Mouse (Mus musculus): ENCODE measurements at regions not wholly inside any gene's neighbourhood (a gene's known extent, or its start where the extent isn't known, plus 50 kb on each side); places are given as distances from the start of the nearest gene placed in this dataset.
A peak's percentile ranks its signal among the peaks of the same experiment; 100 is the strongest.

GRCm38 (mm10) chr1:167905424-167905823 lies 216.4 kb downstream of the Lmx1a start:
- no peak for DNase-seq (ENCODE audit: low read depth, low spot score)

- DNase-seq (ENCODE audit: low read depth, low spot score), result no peak
Observed at GRCm38 (mm10) chr1:167912074-167912473, 223.0 kb downstream of the Lmx1a start.

- DNase-seq (ENCODE audit: low read depth, low spot score), result peak; percentile 97
Observed at GRCm38 (mm10) chr1:167914982-167915561, 226.0 kb downstream of the Lmx1a start.

GRCm38 (mm10) chr1:167915578-167916275 lies 226.7 kb downstream of the Lmx1a start:
- DNase-seq (ENCODE audit: low read depth, low spot score), result peak; percentile 93

- no peak for DNase-seq (ENCODE audit: low read depth, low spot score)
Observed at GRCm38 (mm10) chr1:167922917-167923316, 233.9 kb downstream of the Lmx1a start.

GRCm38 (mm10) chr1:167928060-167928467 lies 239.0 kb downstream of the Lmx1a start:
- no peak for DNase-seq (ENCODE audit: low read depth, low spot score)

- peak; percentile 82 for DNase-seq (ENCODE audit: low read depth, low spot score)
Observed at GRCm38 (mm10) chr1:167929729-167930341, 240.8 kb downstream of the Lmx1a start.

- peak; percentile 65 for DNase-seq (ENCODE audit: low read depth, low spot score)
Observed at GRCm38 (mm10) chr1:167932088-167932487, 243.1 kb downstream of the Lmx1a start.

- DNase-seq (ENCODE audit: low read depth, low spot score), result no peak
Observed at GRCm38 (mm10) chr1:167936726-167937125, 247.7 kb downstream of the Lmx1a start.

- DNase-seq (ENCODE audit: low read depth, low spot score), result peak; percentile 83
Observed at GRCm38 (mm10) chr1:167938176-167938575, 249.1 kb downstream of the Lmx1a start.

GRCm38 (mm10) chr1:167942037-167942470 lies 253.0 kb downstream of the Lmx1a start:
- peak; percentile 62 for DNase-seq (ENCODE audit: low read depth, low spot score)

- no peak for DNase-seq (ENCODE audit: low read depth, low spot score)
Observed at GRCm38 (mm10) chr1:167943121-167943520, 254.1 kb downstream of the Lmx1a start.

GRCm38 (mm10) chr1:167945615-167946252 lies 256.7 kb downstream of the Lmx1a start:
- no peak for DNase-seq (ENCODE audit: low read depth, low spot score)

GRCm38 (mm10) chr1:167947866-167948265 lies 258.8 kb downstream of the Lmx1a start:
- no peak for DNase-seq (ENCODE audit: low read depth, low spot score)

- no peak for DNase-seq (ENCODE audit: low read depth, low spot score)
Observed at GRCm38 (mm10) chr1:167951717-167952116, 262.7 kb downstream of the Lmx1a start.

GRCm38 (mm10) chr1:167958531-167958930 lies 269.5 kb downstream of the Lmx1a start:
- no peak for DNase-seq (ENCODE audit: low read depth, low spot score)

- DNase-seq (ENCODE audit: low read depth, low spot score), result no peak
Observed at GRCm38 (mm10) chr1:167969545-167969944, 280.5 kb downstream of the Lmx1a start.

GRCm38 (mm10) chr1:167969985-167970384 lies 280.9 kb downstream of the Lmx1a start:
- no peak for DNase-seq (ENCODE audit: low read depth, low spot score)

- no peak for DNase-seq (ENCODE audit: low read depth, low spot score)
Observed at GRCm38 (mm10) chr1:167976708-167977107, 287.7 kb downstream of the Lmx1a start.

GRCm38 (mm10) chr1:167979187-167979586 lies 290.1 kb downstream of the Lmx1a start:
- no peak for DNase-seq (ENCODE audit: low read depth, low spot score)

- DNase-seq (ENCODE audit: low read depth, low spot score), result no peak
Observed at GRCm38 (mm10) chr1:167979588-167979987, 290.6 kb downstream of the Lmx1a start.

GRCm38 (mm10) chr1:167981292-167981691 lies 292.3 kb downstream of the Lmx1a start:
- DNase-seq (ENCODE audit: low read depth, low spot score), result no peak
